Mouse (Mus musculus): ENCODE data around the gene Rfx7.

DNA sequence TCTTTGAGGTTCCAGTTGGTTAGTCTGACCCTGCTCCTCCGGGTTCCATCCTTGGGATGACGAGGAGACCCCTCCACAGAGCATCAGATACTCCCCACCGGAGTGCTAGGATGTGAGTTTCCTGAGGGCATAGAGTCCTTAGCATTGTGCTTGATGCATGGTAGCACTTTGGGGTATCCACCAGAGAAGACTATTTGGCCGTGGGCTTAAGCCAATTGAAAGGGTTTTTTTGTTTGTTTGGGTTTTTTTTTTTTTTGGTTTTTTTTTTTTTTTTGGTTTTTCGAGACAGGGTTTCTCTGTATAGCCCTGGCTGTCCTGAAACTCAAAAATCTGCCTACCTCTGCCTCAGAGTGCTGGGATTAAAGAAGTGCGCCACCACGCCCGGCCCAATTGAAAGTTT, 105.2 kb downstream of the Rfx7 start:
- TF ChIP-seq POLR2A (IDR thresholded peaks at IDR 0.05; ENCODE audit: control insufficient read depth, extremely low read depth, insufficient read depth, low read length, poor library complexity) (no peak), CTCF (IDR thresholded peaks at IDR 0.05; ENCODE audit: borderline replicate concordance, control insufficient read depth, extremely low read depth, insufficient read depth, low read length, poor library complexity) (no peak)

All from thymus, adult 2 months (tissue).